Mouse (Mus musculus): ENCODE results near the gene Olfr92.

DNA sequence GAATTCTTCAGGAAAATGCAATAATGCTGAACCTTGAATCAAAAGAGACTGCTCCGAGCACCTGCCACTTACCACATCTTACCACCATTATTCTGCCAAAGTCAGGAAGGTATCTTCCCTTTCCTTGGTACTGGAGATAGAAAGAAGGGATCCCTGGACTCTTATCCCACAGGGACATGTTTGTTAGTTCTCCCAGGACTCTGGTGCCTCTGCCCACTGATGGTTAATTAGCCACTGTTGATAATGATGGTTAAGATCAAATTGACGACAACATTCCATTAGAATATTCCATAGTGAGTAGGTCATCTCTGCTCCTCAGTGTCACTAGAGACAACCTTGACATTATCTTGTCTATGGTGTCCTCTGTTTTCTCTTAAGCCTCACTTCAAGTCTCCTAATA is at the start of gene Olfr92:
- no peak for TF ChIP-seq CTCF (IDR thresholded peaks at IDR 0.05; ENCODE audit: low read depth)
- TF ChIP-seq EP300 (optimal IDR thresholded peaks at IDR 0.05), result no peak
